In the genomic region with DNA sequence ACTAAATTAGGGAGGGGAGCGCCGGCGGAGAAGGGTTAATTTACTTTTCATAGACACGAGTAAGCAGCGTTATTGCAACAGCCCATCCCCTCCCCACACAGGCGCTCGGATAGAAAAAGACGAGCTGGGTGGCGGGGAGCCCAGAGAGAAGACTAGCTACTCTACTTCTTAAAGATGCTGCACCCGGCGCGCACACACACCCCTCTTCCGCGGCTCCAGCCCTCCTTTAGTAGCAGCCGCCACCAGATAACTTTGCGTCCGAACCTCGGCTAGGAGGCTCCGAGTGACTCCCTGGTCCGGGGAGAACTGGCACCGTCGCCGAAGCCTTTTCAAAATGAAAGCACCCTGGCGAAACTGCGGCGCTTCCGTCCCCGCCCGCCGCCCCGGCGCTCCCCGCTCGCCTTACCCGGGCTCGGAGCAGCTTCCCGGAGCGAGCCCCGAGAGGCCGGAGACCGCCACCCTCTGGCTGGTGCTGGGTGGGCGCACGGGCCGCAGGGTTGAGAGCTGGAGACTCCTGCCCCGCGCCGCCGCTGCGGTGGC, we compare ENCODE assay signal across 8 mouse cellular contexts. TPM values are rescaled to one million over a fixed set of nuclear protein-coding genes. Genes with fewer than 3 reads are reported as not detected.
DNase-seq lines count a peak whose midpoint lies in the region; ATAC-seq and TF ChIP-seq lines count a peak whose summit lies in the region.

No protein-coding gene starts in this region.

- peak overlapping the region; percentile 45; the same call in 1 of the 2 replicates for H3K27ac ChIP-seq in hindbrain, postnatal 0 days
- no peak overlapping the region for H3K27ac ChIP-seq in liver, embryonic 15.5 days (replicated peaks)

- no peaks in the 10 kb centered on the region for H3K36me3 ChIP-seq in hindbrain, postnatal 0 days (ENCODE audit: insufficient read depth, low read length)
- no peaks in the 10 kb centered on the region for H3K36me3 ChIP-seq in liver, embryonic 15.5 days (replicated peaks)

- H3K27me3 ChIP-seq in hindbrain, postnatal 0 days (ENCODE audit: insufficient read depth, low read length), result peaks cover 5% of the 10 kb centered on the region; the same call in 1 of the 2 replicates
- peaks cover 98% of the 10 kb centered on the region for H3K27me3 ChIP-seq in liver, embryonic 15.5 days

- peak overlapping the region; percentile 100 for H3K4me2 ChIP-seq in hindbrain, postnatal 0 days (ENCODE audit: low read depth, low read length)
- H3K4me2 ChIP-seq in liver, embryonic 15.5 days, result peak overlapping the region; percentile 71

- ATAC-seq in hindbrain, postnatal 0 days, result peak; percentile 53
- ATAC-seq in liver, embryonic 15.5 days (ENCODE audit: insufficient read depth), result no peak

- WGBS in hindbrain, postnatal 0 days, result 1% methylated on average over 46 of the region's 49 CpGs
- under 1% methylated on average over 49 of the region's 49 CpGs for WGBS in liver, embryonic 15.5 days (ENCODE audit: insufficient replicate concordance)

- peaks cover 22% of the 10 kb centered on the region for H3K4me1 ChIP-seq in hindbrain, postnatal 0 days (ENCODE audit: insufficient read depth, low read length)
- peaks cover 31% of the 10 kb centered on the region for H3K4me1 ChIP-seq in liver, embryonic 15.5 days (replicated peaks)

- TF ChIP-seq CTCF in hindbrain, postnatal 0 days (IDR thresholded peaks at IDR 0.05; ENCODE audit: low read depth), result no peak

- H3K9ac ChIP-seq in hindbrain, postnatal 0 days (replicated peaks; ENCODE audit: low read length), result peak overlapping the region; percentile 60
- no peak overlapping the region for H3K9ac ChIP-seq in liver, embryonic 15.5 days

- intact Hi-C loops in gastrocnemius, postnatal 36 days (cut with DNase I), result no loop called here

- H3K4me3 ChIP-seq in hindbrain, postnatal 0 days (ENCODE audit: low read length), result peak overlapping the region; percentile 66
- H3K4me3 ChIP-seq in liver, embryonic 15.5 days (replicated peaks), result peak overlapping the region; percentile 56

- DNase-seq in gastrocnemius, adult 18-20 months (ENCODE audit: low spot score), result peak; percentile 48
- no peak for DNase-seq in gastrocnemius, postnatal 36 days
- DNase-seq in adrenal gland, postnatal 14 days, result peak; percentile 82
- DNase-seq in gastrocnemius, postnatal 10 days, result peak; percentile 64
- peak; percentile 49 for DNase-seq in hindbrain, postnatal 0 days (ENCODE audit: low spot score)
- DNase-seq in neural tube, embryonic 10.5 days (ENCODE audit: extremely low spot score, low spot score), result peak; percentile 80
- peak; percentile 12 to 24 for DNase-seq in thymus, adult 18-20 months

- no peaks in the 10 kb centered on the region for H3K9me3 ChIP-seq in hindbrain, postnatal 0 days (ENCODE audit: low read length)
- no peaks in the 10 kb centered on the region for H3K9me3 ChIP-seq in liver, embryonic 15.5 days (replicated peaks)

RNA-seq across cellular contexts. Expression of gene Ntng2, which starts 0.7 kb away (rescaled TPM):
- total RNA-seq in gastrocnemius, adult 18-20 months (2021), result 10 to 100 TPM; 22.3 to 31.2 TPM
- 10 to 100 TPM; 36.0 to 37.7 TPM for total RNA-seq in gastrocnemius, postnatal 36 days (2021)
- total RNA-seq in adrenal gland, postnatal 14 days (2021), result 20.6 and 25.2 TPM in 2 replicates
- 10 to 100 TPM; 19.5 to 23.9 TPM for total RNA-seq in gastrocnemius, postnatal 10 days (2021)
- 30.3 and 34.5 TPM in 2 replicates for total RNA-seq in hindbrain, postnatal 0 days (2014; rRNA removed)
- 3.4 and 4.6 TPM in 2 replicates for polyA plus RNA-seq in hindbrain, postnatal 0 days (2015; fragmentation: Nextera tagmentation; extraction: Ambion mirVana)
- polyA plus RNA-seq in liver, embryonic 15.5 days (2015; fragmentation: Nextera tagmentation; extraction: Ambion mirVana), result 0.15 and 0.28 TPM in 2 replicates

Comparison
In these comparisons a context has a peak if more than half of its experiments do, and no peak if none do; other contexts are left out.
1. DNase-seq: peak in gastrocnemius, adult 18-20 months (single experiment), adrenal gland, postnatal 14 days (single experiment), gastrocnemius, postnatal 10 days (single experiment), hindbrain, postnatal 0 days (single experiment), neural tube, embryonic 10.5 days (single experiment) and thymus, adult 18-20 months (2 of 2); none in gastrocnemius, postnatal 36 days (0 of 2).